Mouse (Mus musculus) gastrocnemius, postnatal 10 days (tissue): ENCODE results near the gene Akip1. TPM values are rescaled to one million over a fixed set of nuclear protein-coding genes. Genes with fewer than 3 reads are reported as not detected.

Source experiments
- DNase-seq: peaks from one replicate; pipeline ENCODE4 v3.0.0; 2021; ENCODE audit warnings: mixed read lengths
- total RNA-seq, 2 experiments: library from RNA; stranded (reverse); gene quantifications; 2 replicates each; pipeline ENCODE4 v1.2.3; 2021

Gene Akip1
- total RNA-seq, 2 experiments from 2014 or later, result 9.4 to 11.0 TPM

- no peak for DNase-seq
Observed at GRCm38 (mm10) chr7:109707023-109707785, 3.7 kb downstream of the Akip1 start.

GRCm38 (mm10) chr7:109708961-109709382, 5.5 kb downstream of the Akip1 start:
- peak; percentile 44 for DNase-seq

GRCm38 (mm10) chr7:109710069-109710468, 6.6 kb downstream of the Akip1 start:
- no peak for DNase-seq

GRCm38 (mm10) chr7:109712198-109712597, 8.7 kb downstream of the Akip1 start:
- no peak for DNase-seq

GRCm38 (mm10) chr7:109713434-109713982, 10.0 kb downstream of the Akip1 start:
- no peak for DNase-seq

GRCm38 (mm10) chr7:109719286-109719685, 15.8 kb downstream of the Akip1 start:
- peak; percentile 34 for DNase-seq

GRCm38 (mm10) chr7:109722618-109723017, 19.1 kb downstream of the Akip1 start:
- DNase-seq, result no peak

- DNase-seq, result no peak
Observed at GRCm38 (mm10) chr7:109723114-109723513, 19.6 kb downstream of the Akip1 start.

- DNase-seq, result no peak
Observed at GRCm38 (mm10) chr7:109723697-109724096, 20.2 kb downstream of the Akip1 start, which contains the start of gene BC051019. BC051019 (minus strand) TSS chr7:109723850.

- DNase-seq, result no peak
Observed at GRCm38 (mm10) chr7:109731626-109732025, 28.1 kb downstream of the Akip1 start, which contains the start of gene Ascl3. Ascl3 (minus strand) TSS chr7:109731726.

- no peak for DNase-seq
Observed at GRCm38 (mm10) chr7:109734806-109735205, 31.3 kb downstream of the Akip1 start.

- DNase-seq, result no peak
Observed at GRCm38 (mm10) chr7:109739822-109740370, 36.4 kb downstream of the Akip1 start.

- DNase-seq, result no peak
Observed at GRCm38 (mm10) chr7:109741060-109741459, 37.6 kb downstream of the Akip1 start.

- no peak for DNase-seq
Observed at GRCm38 (mm10) chr7:109741703-109742102, 38.2 kb downstream of the Akip1 start.

GRCm38 (mm10) chr7:109747747-109748146, 44.3 kb downstream of the Akip1 start:
- no peak for DNase-seq

- DNase-seq, result no peak
Observed at GRCm38 (mm10) chr7:109751427-109752007, 48.0 kb downstream of the Akip1 start.

- DNase-seq, result peak; percentile 82
Observed at GRCm38 (mm10) chr7:109752008-109752925, 48.8 kb downstream of the Akip1 start, which contains the start of gene Tmem9b. Tmem9b (minus strand) TSS chr7:109752875.

GRCm38 (mm10) chr7:109754034-109754433, 50.5 kb downstream of the Akip1 start:
- DNase-seq, result no peak

- DNase-seq, result no peak
Observed at GRCm38 (mm10) chr7:109756291-109756690, 52.8 kb downstream of the Akip1 start.
